Mouse (Mus musculus) intestine, embryonic 15.5 days (tissue): ENCODE results near the gene Mlkl. TPM values are rescaled to one million over a fixed set of nuclear protein-coding genes. Genes with fewer than 3 reads are reported as not detected.
"Not testable (repeated sequence)": the region's sequence is repeated elsewhere in the genome, so short reads cannot be mapped to it uniquely, and the experiment has no call there.

ENCODE experiments used
- ATAC-seq: fragments of 200-750 bp; cut with Nextera tagmentation; 2 replicates; pipeline ENCODE4 v1.8.0; 2017; ENCODE audit warnings: moderate TSS enrichment, moderate library complexity
- H3K27ac ChIP-seq: fragments of 300-500 bp; sonication (generic); 2 replicates; pipeline ENCODE4 v1.5.1; 2015; ENCODE audit warnings: mild to moderate bottlenecking, inconsistent platforms
- H3K27me3 ChIP-seq: fragments of 300-500 bp; sonication (generic); replicated peaks from 2 replicates; pipeline ENCODE4 v1.6.1; 2015; ENCODE audit warnings: inconsistent platforms
- H3K36me3 ChIP-seq: fragments of 300-500 bp; sonication (generic); 2 replicates; pipeline ENCODE4 v1.6.1; 2015; ENCODE audit warnings: inconsistent platforms
- H3K4me1 ChIP-seq: fragments of 300-500 bp; sonication (generic); replicated peaks from 2 replicates; pipeline ENCODE4 v1.6.1; 2015; ENCODE audit warnings: inconsistent platforms
- H3K4me2 ChIP-seq: fragments of 300-500 bp; sonication (generic); replicated peaks from 2 replicates; pipeline ENCODE4 v1.6.1; 2015; ENCODE audit warnings: mild to moderate bottlenecking, inconsistent platforms
- H3K4me3 ChIP-seq: fragments of 300-500 bp; sonication (generic); replicated peaks from 2 replicates; pipeline ENCODE4 v1.5.1; 2015; ENCODE audit warnings: inconsistent platforms
- H3K9ac ChIP-seq: fragments of 300-500 bp; sonication (generic); 2 replicates; pipeline ENCODE4 v1.6.1; 2015; ENCODE audit warnings: inconsistent platforms
- H3K9me3 ChIP-seq: fragments of 300-500 bp; sonication (generic); 2 replicates; pipeline ENCODE4 v1.6.1; 2016; ENCODE audit warnings: inconsistent platforms
- WGBS: fragments of 180-500 bp; shearing (Covaris S2); methylation state at CpG from one replicate; pipeline ENCODE4 v1.1.7; 2015; 5-methylcytosine and 5-hydroxymethylcytosine counted together
- polyA plus RNA-seq: library from polyadenylated mRNA; unstranded; fragments of >200 nt; fragmentation: Nextera tagmentation; extraction: Ambion mirVana; gene quantifications from 2 replicates; pipeline ENCODE4 v1.2.1, GENCODE M21; 2015

Gene Mlkl
- polyA plus RNA-seq, 1 experiment from 2014 or later: 2.7 TPM

DNA sequence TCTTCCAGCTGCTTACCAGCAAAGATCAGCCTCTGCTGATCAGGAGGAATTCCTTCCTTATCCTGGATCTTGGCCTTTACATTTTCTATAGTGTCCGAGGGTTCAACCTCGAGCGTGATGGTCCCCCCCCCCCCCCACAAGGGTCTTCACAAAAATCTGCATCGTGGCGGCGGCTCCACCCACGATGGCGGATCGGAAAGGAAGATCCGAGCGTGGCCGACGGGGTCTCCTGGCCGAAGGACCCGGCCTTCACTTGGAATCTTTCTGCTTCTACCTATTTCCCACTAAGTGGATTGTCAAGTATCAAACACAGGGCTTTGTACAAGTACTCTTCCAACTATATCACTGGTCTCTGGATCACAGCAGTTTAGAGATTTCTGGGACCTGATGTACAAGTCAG, 28.0 kb downstream of the Mlkl start:
- not testable (repeated sequence) for H3K9me3 ChIP-seq, ATAC-seq, H3K27ac ChIP-seq, H3K36me3 ChIP-seq, H3K4me1 ChIP-seq, H3K27me3 ChIP-seq, H3K9ac ChIP-seq, H3K4me2 ChIP-seq, H3K4me3 ChIP-seq
- WGBS: 91% methylated on average over 15 of the region's 15 CpGs

DNA sequence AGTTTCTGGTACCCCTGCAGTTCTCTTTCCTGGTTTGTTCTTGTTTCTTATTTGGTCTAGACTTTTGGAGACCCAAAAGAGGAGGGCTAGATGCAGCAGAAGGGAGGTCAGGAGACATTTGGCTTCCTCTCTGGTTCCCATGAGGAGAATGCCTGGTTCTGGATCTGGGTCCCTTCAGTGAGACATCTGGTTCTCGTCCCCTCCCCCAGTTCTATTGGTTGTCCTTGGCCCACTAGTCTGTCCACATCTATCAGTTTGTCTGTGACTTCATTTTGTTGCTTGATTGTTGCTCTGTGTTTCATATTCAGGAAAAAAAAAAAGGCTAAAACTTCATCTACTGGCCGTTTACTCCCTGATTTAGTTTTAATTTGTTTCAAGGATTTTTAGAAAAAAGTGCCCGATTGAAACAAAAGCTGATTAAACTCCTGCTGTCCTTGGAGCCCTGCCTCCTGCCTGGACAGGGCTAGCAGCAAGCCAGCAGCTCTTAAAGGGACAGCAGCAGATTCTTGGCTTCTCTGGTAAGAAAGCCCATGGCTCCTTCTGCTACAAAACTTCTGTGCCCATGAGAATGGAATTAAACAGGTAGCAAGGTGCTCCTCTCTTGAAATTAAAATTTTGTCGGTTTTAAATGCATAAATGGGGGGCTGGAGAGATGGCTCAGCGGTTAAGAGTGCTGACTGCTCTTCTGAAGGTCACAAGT, 32.8 kb downstream of the Mlkl start:
- no peak overlapping the region for H3K4me2 ChIP-seq
- H3K4me1 ChIP-seq: no peaks in the 10 kb centered on the region
- H3K36me3 ChIP-seq: no peaks in the 10 kb centered on the region
- ATAC-seq: no peak
- no peaks in the 10 kb centered on the region for H3K9me3 ChIP-seq
- H3K27ac ChIP-seq: no peak overlapping the region
- H3K9ac ChIP-seq: no peak overlapping the region; the same call in 1 of the 2 replicates
- no peaks in the 10 kb centered on the region for H3K27me3 ChIP-seq
- H3K4me3 ChIP-seq: no peak overlapping the region
- 30% methylated on average over 5 of the region's 5 CpGs for WGBS

DNA sequence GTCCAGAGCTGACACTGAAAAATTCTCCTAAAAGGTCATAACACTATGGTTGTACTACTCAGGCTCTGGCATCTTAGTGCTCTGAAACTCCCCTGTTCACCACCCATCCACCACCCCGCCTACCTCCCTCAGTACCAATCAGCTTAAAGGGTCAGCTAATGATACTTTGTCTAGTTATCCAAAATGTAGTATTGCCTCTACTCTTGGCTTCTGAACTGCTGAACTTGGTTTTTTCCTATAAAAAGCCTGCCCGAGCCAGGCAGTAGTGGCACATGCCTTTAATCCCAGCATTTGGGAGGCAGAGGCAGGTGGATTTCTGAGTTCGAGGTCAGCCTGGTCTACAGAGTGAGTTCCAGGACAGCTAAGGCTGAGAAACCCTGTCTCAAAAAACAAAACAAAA, 33.6 kb downstream of the Mlkl start:
- Histone ChIP-seq H3K4me1 (no peaks in the 10 kb centered on the region), H3K9ac (no peak overlapping the region), H3K4me3 (no peak overlapping the region), H3K27ac (no peak overlapping the region), H3K36me3 (no peaks in the 10 kb centered on the region), H3K9me3 (no peaks in the 10 kb centered on the region), H3K4me2 (no peak overlapping the region), H3K27me3 (no peaks in the 10 kb centered on the region)
- ATAC-seq: no peak
- 94% methylated on average over 3 of the region's 3 CpGs for WGBS

DNA sequence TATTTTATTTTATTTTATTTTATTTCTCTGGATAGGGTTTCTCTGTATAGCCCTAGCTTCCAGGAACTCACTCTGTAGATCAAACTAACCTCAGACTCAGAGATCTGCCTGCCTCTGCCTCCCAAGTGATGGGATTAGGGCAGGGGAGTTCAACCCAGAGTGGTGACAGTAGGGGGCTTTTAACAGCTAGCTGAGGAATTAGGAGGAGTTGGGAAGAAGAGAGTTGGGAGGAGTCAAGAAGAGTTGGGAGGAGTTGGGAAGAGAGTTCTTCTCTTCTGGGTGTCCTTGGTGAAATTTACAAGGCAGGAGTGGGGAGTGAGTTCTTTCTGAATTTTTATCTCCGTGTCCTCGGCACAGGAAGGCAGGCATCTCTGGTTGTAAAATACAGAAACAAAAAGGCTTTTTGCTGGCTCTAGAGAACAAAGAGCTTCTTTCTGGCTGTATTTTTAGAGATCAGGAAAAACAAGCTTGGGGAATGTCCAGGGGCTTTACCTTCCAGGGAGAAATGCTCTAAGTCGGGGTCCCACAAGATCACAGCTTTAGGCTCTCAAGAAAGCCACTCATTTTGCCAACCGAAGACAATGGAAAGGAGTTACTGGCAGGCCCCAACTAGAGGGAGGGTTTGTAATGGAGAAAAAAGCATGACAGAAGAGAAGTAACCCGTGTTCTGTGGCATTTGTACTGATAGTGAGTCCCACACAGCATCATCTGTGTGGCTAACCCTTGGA, 34.7 kb downstream of the Mlkl start:
- H3K27me3 ChIP-seq, ATAC-seq, H3K4me2 ChIP-seq, H3K4me3 ChIP-seq, H3K27ac ChIP-seq, H3K36me3 ChIP-seq, H3K9me3 ChIP-seq, H3K4me1 ChIP-seq, H3K9ac ChIP-seq: not testable (repeated sequence)
- WGBS: 75% methylated on average over 5 of the region's 5 CpGs

DNA sequence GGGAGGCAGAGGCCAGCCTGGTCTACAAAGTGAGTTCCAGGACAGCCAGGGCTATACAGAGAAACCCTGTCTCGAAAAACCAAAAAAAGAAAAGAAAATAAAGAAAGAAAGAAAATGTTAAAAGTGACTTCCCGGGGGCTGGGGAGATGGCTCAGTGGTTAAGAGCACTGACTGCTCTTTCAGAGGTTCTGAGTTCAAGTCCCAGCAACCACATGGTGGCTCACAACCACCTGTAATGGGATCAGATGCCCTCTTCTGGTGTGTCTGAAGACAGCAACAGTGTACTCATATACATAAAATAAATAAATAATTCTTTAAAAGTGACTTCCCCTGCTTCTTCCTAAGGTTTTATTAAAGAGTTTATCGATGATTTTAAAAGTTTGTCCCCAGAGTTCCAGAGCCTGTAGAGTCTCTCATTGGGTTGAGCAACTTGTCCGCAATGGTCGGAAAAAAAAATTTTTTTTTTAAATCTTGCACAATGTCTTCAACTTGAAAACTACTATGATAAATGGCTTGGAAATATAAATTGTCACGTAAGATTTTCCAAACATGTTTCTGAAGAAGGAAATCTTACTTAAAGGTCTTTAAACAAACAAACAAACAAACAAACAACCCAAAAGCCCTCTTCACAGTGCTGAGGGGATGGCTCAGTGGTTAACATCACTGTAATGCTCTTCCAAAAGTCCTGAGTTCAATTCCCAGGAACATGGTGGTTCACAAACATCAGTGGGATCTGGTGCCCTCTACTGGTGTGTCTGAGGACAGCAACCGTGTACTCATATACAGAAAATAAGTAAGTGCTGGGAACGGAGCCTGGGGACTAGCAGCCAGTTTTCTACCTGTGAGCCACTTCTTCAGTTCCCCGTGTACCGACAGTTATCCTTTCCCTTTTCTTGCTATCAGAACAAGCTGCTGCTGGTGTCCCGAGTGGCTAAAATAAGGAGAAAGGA, 37.1 kb downstream of the Mlkl start:
- Histone ChIP-seq H3K36me3 (peaks cover 5% of the 10 kb centered on the region; the same call in 1 of the 2 replicates), H3K9me3 (no peaks in the 10 kb centered on the region), H3K27me3 (no peaks in the 10 kb centered on the region), H3K27ac (peak overlapping the region; percentile 69), H3K9ac (no peak overlapping the region), H3K4me3 (peak overlapping the region; percentile 90), H3K4me1 (peaks cover 5% of the 10 kb centered on the region; the same call in 1 of the 2 replicates), H3K4me2 (peak overlapping the region; percentile 54)
- ATAC-seq: no peak
- 67% methylated on average over 11 of the region's 11 CpGs for WGBS

DNA sequence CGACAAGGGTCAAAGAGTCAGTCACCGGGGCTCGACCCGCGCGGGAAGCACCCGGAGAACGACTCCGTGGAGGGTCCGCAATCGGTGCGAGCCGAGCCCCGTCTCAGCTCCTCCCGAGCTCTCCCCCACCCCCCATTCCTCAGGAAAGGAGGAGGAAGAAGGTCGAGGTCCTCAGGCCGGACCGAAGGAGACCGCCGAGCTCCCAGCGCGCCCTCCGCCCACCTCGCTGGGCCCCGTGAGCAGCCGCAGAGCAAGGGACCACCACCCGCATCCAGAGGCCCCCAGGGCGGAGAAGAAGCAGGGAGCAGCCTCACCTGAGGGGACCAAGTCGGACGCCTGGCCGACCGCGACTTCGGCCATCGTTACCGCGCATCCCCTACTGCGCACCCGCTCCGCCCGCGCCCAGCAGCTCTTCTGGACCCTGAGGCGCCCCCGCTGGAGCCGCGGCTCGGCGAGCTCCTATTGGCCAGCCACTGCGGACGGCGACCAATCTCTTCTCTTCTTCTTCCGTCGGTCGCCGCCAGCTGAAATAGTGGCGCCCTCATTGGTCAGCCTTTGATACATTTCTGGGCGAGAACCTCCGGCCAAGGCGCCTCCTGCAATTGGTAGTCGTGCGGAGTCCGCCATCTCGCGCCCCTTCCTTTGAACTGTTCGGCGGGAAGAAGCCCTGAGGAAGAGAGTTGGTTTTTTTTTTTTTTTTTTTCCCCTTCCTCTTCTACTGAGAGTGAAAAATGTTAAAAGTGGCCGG, 38.0 kb downstream of the Mlkl start, which contains the start of gene Rfwd3:
Gene Rfwd3, minus strand, starts transcription at position 402 of the 748 bp plus-strand sequence.
- peak; percentile 99 for ATAC-seq
- H3K9ac ChIP-seq: peak within 1 kb of the TSS; percentile 89
- peak within 1 kb of the TSS; percentile 93 for H3K27ac ChIP-seq
- H3K4me3 ChIP-seq: peak within 1 kb of the TSS; percentile 90
- peaks cover 5% of the 10 kb centered on the region; the same call in 1 of the 2 replicates for H3K4me1 ChIP-seq
- no peaks in the 10 kb centered on the region for H3K9me3 ChIP-seq
- H3K27me3 ChIP-seq: no peaks in the 10 kb centered on the region
- peak within 1 kb of the TSS; percentile 60 for H3K4me2 ChIP-seq
- peaks cover 7% of the 10 kb centered on the region for H3K36me3 ChIP-seq
- WGBS: under 1% methylated on average over 66 of the region's 67 CpGs

DNA sequence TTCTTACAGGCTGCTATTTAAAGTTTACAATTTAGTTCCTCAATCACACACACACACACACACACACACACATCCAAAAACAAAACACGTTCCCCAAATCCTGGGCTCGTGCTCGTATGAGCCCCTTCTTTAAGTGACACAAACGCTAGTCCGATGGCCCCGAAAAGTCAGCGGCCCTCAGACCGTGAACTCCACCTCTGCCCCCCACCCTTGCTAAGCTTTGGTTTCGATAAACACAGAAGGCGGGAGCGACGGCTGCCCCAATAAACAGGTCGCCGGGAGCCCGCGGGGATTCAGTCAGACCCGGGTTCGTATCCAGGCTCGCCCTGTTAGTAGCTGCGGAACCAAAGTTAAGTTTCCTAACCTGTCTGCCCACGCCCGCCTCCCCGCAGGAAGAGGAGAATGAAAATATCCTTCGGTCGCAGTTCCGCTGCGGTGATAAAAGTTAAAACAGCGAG, 38.6 kb downstream of the Mlkl start:
- peak; percentile 37 for ATAC-seq

DNA sequence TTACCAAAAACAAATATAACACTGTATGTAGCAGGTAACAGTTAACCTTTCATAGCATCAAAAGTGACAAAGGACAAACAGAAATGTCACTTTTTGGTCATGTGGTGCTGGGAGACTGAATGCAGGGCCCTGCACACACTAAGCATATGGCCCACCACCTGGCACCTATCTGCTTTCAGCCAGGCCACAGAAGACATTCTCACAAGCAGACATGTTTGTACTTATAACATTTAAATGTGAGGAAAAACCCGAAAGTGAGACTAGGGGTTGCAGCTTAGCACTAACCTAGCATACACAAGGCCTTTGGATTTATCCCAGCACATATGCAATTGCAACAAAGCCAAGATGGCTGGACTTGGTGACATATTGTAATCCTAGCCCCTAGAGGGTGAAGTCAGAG, 40.0 kb downstream of the Mlkl start:
- H3K4me2 ChIP-seq: 0 out of 2 replicates have a peak overlapping the region, but pooled peaks have one; percentile 3
- ATAC-seq: no peak
- peaks cover 5% of the 10 kb centered on the region; the same call in 1 of the 2 replicates for H3K4me1 ChIP-seq
- no peaks in the 10 kb centered on the region for H3K9me3 ChIP-seq
- no peak overlapping the region for H3K9ac ChIP-seq
- no peaks in the 10 kb centered on the region for H3K27me3 ChIP-seq
- H3K36me3 ChIP-seq: peaks cover 13% of the 10 kb centered on the region
- 85% methylated on average over 1 of the region's 1 CpGs for WGBS
- no peak overlapping the region for H3K27ac ChIP-seq
- no peak overlapping the region for H3K4me3 ChIP-seq

More for the DNA sequence above, 38.6 kb downstream of the Mlkl start:
- Histone ChIP-seq H3K4me2 (peak overlapping the region; percentile 60), H3K36me3 (peaks cover 9% of the 10 kb centered on the region), H3K4me3 (peak overlapping the region; percentile 90), H3K27ac (peak overlapping the region; percentile 93), H3K27me3 (no peaks in the 10 kb centered on the region), H3K4me1 (peaks cover 5% of the 10 kb centered on the region; the same call in 1 of the 2 replicates), H3K9ac (peak overlapping the region; percentile 89), H3K9me3 (no peaks in the 10 kb centered on the region)
- under 1% methylated on average over 28 of the region's 28 CpGs for WGBS

DNA sequence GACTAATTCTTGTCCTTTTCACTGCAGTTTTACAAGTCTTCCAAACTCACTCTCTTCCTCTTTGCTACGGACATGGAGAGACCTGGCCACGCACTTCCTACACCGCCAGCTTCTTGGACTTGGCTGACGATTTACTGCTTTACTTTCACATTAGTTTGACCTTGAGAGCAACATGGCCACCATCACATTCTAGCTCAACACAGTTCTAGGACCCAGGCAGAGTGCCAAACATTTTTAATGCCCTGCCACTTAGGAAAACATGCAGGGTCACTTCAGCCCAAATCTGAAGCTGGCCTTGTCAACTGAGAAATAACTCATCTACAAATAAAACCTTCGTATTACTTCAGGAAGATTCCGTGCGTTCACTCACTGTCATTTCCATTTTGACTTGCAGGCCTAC, 46.2 kb downstream of the Mlkl start:
- Histone ChIP-seq H3K27me3 (no peaks in the 10 kb centered on the region), H3K9me3 (no peaks in the 10 kb centered on the region), H3K27ac (no peak overlapping the region), H3K4me1 (no peaks in the 10 kb centered on the region; the same call in 1 of the 2 replicates), H3K9ac (no peak overlapping the region), H3K4me3 (no peak overlapping the region), H3K36me3 (peaks cover 39% of the 10 kb centered on the region), H3K4me2 (no peak overlapping the region)
- WGBS: 84% methylated on average over 7 of the region's 7 CpGs
- no peak for ATAC-seq

DNA sequence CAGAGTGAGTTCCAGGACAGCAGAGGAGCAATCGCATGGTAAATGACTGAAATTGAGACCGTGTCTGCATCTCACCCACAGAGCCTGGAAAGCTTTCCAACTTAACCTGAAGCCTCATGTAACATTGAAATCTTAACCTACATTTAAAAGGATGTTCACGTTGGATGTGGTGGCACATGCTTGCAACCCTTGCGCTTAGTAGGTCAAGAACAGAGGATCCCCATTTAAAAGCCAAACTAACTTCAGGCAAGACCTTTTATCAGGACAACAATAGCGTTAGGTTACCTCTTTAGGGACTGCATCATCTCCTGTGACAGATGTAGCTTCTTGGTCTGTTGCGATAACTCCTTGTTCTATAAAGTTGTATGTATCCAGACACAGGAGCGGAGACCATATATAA, 47.4 kb downstream of the Mlkl start:
- ATAC-seq: no peak
- H3K9ac ChIP-seq: no peak overlapping the region
- H3K4me1 ChIP-seq: no peaks in the 10 kb centered on the region; the same call in 1 of the 2 replicates
- no peaks in the 10 kb centered on the region for H3K27me3 ChIP-seq
- WGBS: 95% methylated on average over 7 of the region's 7 CpGs
- peaks cover 44% of the 10 kb centered on the region for H3K36me3 ChIP-seq
- no peaks in the 10 kb centered on the region for H3K9me3 ChIP-seq
- H3K4me3 ChIP-seq: no peak overlapping the region
- no peak overlapping the region for H3K4me2 ChIP-seq
- H3K27ac ChIP-seq: no peak overlapping the region

DNA sequence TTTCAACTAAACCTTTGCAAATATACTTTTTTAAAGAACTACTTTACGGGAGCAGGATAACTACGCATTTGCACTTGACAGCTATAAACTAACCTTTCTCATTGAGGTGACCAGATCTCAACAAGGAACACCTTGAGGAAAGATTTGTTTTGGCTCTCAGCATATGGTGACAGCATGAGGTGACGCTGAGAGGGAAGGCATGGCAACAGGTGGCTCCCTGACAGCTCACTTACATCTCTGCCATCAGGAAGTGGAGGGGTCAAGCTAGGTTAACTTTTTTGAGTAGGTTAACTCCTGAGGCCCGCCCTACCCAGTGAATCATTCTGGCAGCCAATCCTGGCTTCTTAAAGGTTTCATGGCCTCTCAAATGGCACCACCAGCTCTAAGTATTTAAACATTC, 52.4 kb downstream of the Mlkl start:
- Histone ChIP-seq H3K4me1 (no peaks in the 10 kb centered on the region), H3K9ac (no peak overlapping the region), H3K36me3 (peaks cover 49% of the 10 kb centered on the region), H3K27ac (no peak overlapping the region), H3K4me3 (no peak overlapping the region), H3K27me3 (no peaks in the 10 kb centered on the region), H3K4me2 (no peak overlapping the region), H3K9me3 (no peaks in the 10 kb centered on the region)
- WGBS: 87% methylated on average over 4 of the region's 4 CpGs
- no peak for ATAC-seq
